In the genomic region with DNA sequence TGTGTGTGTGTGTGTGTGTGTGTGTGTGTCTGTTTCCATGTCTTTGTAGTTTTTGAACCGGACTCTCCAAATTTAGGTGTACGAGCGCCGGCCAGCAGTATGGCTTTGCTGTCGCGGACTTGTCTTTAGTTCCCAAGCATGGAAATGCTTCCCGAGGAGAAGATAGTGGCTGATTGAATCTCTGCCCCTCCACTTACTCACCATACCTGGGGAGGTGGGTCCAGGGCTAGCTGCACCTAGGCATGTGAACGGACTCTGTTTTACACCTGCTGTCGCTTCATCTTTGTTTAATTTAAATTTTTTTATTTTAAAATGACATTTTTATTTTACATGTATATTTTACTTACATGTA, we compare ENCODE assay signal across 9 mouse cellular contexts. TPM values are rescaled to one million over a fixed set of nuclear protein-coding genes. Genes with fewer than 3 reads are reported as not detected.
DNase-seq lines count a peak whose midpoint lies in the region; ATAC-seq lines count a peak whose summit lies in the region.
"Had no signal": no experiment of that assay in that cellular context is flagged by ENCODE, and none has a peak within 500 bp of the region (broad histone marks: within the 10 kb centered on the region; RNA-seq: fewer than 3 reads in every experiment).

No protein-coding gene starts in this region.

- no peaks in the 10 kb centered on the region for H3K27me3 ChIP-seq in heart, embryonic 12.5 days (replicated peaks)
- no peaks in the 10 kb centered on the region for H3K27me3 ChIP-seq in hindbrain, embryonic 12.5 days
- H3K27me3 ChIP-seq in midbrain, embryonic 10.5 days (ENCODE audit: low read depth, poor library complexity, severe bottlenecking): no peaks in the 10 kb centered on the region

- H3K36me3 ChIP-seq in heart, embryonic 12.5 days: no peaks in the 10 kb centered on the region
- H3K36me3 ChIP-seq in hindbrain, embryonic 12.5 days: no peaks in the 10 kb centered on the region
- no peaks in the 10 kb centered on the region for H3K36me3 ChIP-seq in midbrain, embryonic 10.5 days

- no peak for DNase-seq in heart, postnatal 25 days (ENCODE audit: low spot score)
- DNase-seq in brain, embryonic 18.5 days (ENCODE audit: low read depth, low spot score): peak; percentile 4
- DNase-seq in midbrain, embryonic 10.5 days (ENCODE audit: low spot score): no peak
- no peak for DNase-seq in layer of hippocampus, adult 9-10 months (ENCODE audit: low spot score)
- DNase-seq in natural killer cell, adult 2 months (ENCODE audit: low spot score in 2 of 2): no peak
- no peak for DNase-seq in thymus, postnatal 0 days (ENCODE audit: low spot score)
- DNase-seq: thymus, adult 18-20 months had no signal

- intact Hi-C loops in heart, postnatal 25 days (cut with DNase I): no loop called here

- H3K4me2 ChIP-seq in heart, embryonic 12.5 days: peak overlapping the region; percentile 82
- peak overlapping the region; percentile 71 for H3K4me2 ChIP-seq in hindbrain, embryonic 12.5 days (replicated peaks)

- H3K27ac ChIP-seq in heart, embryonic 12.5 days (ENCODE audit: poor library complexity, severe bottlenecking): no peak overlapping the region
- H3K27ac ChIP-seq in hindbrain, embryonic 12.5 days: no peak overlapping the region
- peak overlapping the region; percentile 81 for H3K27ac ChIP-seq in midbrain, embryonic 10.5 days (replicated peaks)

- H3K4me3 ChIP-seq in heart, embryonic 12.5 days: peak overlapping the region; percentile 48
- peak overlapping the region; percentile 51 for H3K4me3 ChIP-seq in hindbrain, embryonic 12.5 days
- H3K4me3 ChIP-seq in midbrain, embryonic 10.5 days: peak overlapping the region; percentile 62

- 36% methylated on average over 9 of the region's 9 CpGs for WGBS in heart, embryonic 12.5 days
- 44% methylated on average over 9 of the region's 9 CpGs for WGBS in hindbrain, embryonic 12.5 days
- WGBS in midbrain, embryonic 10.5 days: 30% methylated on average over 9 of the region's 9 CpGs

- ATAC-seq in heart, embryonic 12.5 days (ENCODE audit: insufficient number of reproducible peaks, low FRiP score): no peak
- peak; percentile 44; the same call in 1 of the 2 replicates for ATAC-seq in hindbrain, embryonic 12.5 days (ENCODE audit: low FRiP score)

- H3K9me3 ChIP-seq in heart, embryonic 12.5 days (replicated peaks): no peaks in the 10 kb centered on the region; the same call in 1 of the 2 replicates
- no peaks in the 10 kb centered on the region for H3K9me3 ChIP-seq in hindbrain, embryonic 12.5 days (replicated peaks)
- no peaks in the 10 kb centered on the region for H3K9me3 ChIP-seq in midbrain, embryonic 10.5 days (replicated peaks)

- H3K9ac ChIP-seq in heart, embryonic 12.5 days: peak overlapping the region; percentile 60
- peak overlapping the region; percentile 80 for H3K9ac ChIP-seq in hindbrain, embryonic 12.5 days

- H3K4me1 ChIP-seq in heart, embryonic 12.5 days (replicated peaks): no peaks in the 10 kb centered on the region
- H3K4me1 ChIP-seq in hindbrain, embryonic 12.5 days: peaks cover 3% of the 10 kb centered on the region
- 0 out of 2 replicates have a peak, but pooled peaks cover 5% of the 10 kb centered on the region for H3K4me1 ChIP-seq in midbrain, embryonic 10.5 days

RNA-seq across cellular contexts. Expression of gene Zfp619, which starts 29.7 kb away (rescaled TPM):
- polyA plus RNA-seq in heart, embryonic 12.5 days (2016; fragmentation: Nextera tagmentation; extraction: Ambion mirVana): 1.9 and 2.0 TPM in 2 replicates
- 1 to 10 TPM; 1.8 to 2.2 TPM for total RNA-seq in heart, postnatal 25 days (2021)
- polyA plus RNA-seq in hindbrain, embryonic 12.5 days (2016; fragmentation: Nextera tagmentation; extraction: Ambion mirVana): 3.8 and 4.3 TPM in 2 replicates
- 2.7 and 3.1 TPM in 2 replicates for polyA plus RNA-seq in midbrain, embryonic 10.5 days (2016; fragmentation: Nextera tagmentation; extraction: Ambion mirVana)
- polyA plus RNA-seq in thymus, postnatal 0 days (2015; fragmentation: Nextera tagmentation; extraction: Ambion mirVana): 0.34 and 0.40 TPM in 2 replicates
